Mouse (Mus musculus): ENCODE results near the gene Adra1b.

DNA sequence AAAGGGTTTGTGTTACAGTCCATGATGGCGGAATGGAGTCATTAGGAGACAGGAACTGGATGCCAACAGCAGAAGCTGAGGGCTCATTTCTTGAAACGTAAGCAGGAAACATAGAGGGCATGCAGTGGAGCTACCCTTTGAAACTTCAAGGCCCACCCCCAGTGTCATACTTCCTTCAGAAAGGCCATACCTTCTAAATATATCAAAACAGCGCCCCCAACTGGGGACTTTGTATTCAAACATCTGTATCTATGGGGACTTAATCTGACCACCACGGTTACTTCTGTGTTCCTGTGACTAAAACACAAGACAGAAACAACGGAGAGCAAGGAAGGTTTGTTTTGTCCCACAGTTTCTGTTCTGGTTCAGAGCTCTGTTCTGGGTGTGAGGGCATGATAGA is 145.6 kb downstream of the Adra1b start:
- no peak for TF ChIP-seq HCFC1 (IDR thresholded peaks at IDR 0.05; ENCODE audit: borderline replicate concordance, insufficient read depth, low read length)
- no peak for TF ChIP-seq MAFK (IDR thresholded peaks at IDR 0.05; ENCODE audit: insufficient read depth, low read depth, low read length)
- TF ChIP-seq CHD2 (IDR thresholded peaks at IDR 0.05; ENCODE audit: low read depth, low read length) = no peak
- no peak for TF ChIP-seq ZNF384 (IDR thresholded peaks at IDR 0.05; ENCODE audit: low read depth, low read length)

All from ES-E14 (cell line).